Mouse (Mus musculus) heart, postnatal 4 days (tissue): Measurements from ENCODE around the gene Dusp14. TPM values are rescaled to one million over a fixed set of nuclear protein-coding genes. Genes with fewer than 3 reads are reported as not detected.

ENCODE experiments used
- DNase-seq: peaks from one replicate; pipeline ENCODE4 v3.0.0; 2021
- total RNA-seq, 2 experiments: library from RNA; stranded (reverse); gene quantifications; 2 replicates each; pipeline ENCODE4 v1.2.3; 2021

Gene Dusp14
- total RNA-seq, 2 experiments from 2014 or later: 0.29 to 1.4 TPM

DNA sequence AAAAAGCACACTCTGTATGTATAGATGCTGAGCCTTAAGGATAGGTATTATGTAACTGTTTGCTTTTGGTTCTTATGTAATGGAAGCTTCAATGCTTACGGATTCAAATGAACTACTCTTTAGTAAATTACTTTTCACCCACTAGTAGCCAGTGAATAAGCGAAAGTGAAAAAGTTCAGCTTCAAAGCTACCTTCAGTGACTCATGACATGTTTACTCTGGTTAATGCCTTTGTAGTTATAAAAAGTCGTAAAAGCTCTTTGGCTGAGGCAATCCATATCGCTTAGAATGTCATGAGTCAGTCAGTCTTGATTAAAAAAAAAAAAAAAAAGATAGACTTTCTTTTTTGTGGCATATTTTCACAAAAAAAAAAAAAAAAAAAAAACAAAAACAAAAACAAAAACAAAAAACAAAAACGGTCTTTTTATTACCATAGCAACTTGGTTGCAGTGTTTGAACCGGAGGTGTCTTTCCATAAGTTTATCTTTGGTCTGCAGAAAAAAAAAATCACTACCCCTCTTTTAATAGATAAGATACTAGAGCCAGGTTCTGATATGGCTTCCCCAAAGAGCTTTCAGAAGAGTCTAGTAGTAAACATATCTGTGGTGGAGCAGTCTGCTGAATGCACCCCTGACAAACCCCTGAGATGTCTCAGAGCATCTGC lies 52.8 kb downstream of the Dusp14 start:
- DNase-seq: no peak

DNA sequence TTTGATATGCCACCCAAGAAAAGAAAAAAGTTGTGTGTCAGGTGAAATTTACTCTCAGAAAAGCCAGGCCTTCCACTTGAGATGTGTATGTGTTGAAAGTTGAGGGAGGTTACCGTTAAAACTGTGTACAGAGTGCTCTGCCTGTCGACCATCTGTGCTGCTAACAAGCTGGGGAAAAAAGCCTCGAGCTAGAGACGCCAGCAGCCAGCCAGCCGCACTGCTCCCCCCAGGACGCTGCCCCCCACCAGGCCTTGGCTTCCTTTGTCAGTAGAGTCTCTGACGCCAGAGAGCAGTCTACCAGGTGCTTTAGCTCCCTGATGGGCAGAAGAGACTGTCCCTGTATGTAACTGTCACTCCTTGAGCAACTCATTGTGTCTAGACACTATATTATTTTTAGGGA lies 56.0 kb downstream of the Dusp14 start:
- no peak for DNase-seq

DNA sequence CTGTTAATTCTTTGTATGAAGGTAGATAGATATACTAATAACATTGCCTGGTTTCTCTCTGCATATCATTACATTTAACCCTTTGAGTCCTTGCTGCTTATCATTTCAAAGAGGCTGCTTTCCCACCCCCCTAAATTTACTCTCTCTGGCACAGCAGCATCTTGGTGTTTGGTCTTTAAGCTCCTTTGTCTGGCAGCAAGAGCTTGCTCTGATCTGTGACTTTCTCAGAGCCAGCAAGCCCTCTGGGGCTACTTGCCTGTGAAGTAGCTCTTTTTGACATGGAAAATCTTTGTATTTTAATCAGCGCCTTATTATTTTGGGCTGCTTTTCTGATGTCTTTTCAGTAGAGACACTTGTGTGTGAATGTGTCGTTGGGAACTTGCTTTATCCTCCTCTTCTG lies 57.5 kb downstream of the Dusp14 start:
- DNase-seq: no peak

DNA sequence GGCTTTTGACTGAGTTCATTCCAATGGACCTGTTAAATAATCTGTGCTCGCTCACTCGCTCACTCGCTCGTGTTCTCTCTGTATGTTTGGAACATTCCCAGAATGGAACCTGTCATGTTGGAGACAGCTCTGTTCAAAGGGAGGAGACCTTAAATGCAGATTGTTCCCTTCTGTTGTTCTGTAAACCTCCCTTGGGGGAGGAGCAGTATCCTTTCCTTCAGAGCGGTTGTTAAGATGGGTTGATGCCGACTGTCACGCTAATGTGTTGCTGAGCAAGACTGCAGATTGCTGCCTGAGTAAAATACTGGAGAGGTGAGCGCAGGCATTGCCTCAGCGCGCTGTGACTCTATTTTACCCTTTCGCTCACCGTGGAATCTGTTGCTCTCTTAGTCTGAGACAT lies 58.0 kb downstream of the Dusp14 start:
- no peak for DNase-seq

DNA sequence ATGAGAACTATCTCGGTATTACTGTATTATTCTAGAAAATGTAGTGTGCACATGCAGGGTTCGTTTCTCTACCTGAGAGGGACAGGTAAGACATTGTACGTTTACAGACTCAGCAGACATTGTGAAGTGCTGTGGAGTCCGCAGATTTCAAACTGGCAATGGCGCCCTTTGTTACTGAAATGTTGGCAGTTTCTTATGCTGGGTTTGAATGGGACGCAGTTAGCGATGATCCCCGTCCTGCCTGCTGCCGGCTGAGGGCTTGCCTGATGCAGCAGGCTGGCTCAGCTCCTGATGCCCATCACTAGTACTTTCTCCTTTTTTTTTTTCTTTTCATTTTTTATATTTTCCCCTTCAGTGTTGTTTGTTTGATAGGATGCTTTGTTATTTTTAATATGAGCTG lies 58.6 kb downstream of the Dusp14 start:
- DNase-seq: no peak

DNA sequence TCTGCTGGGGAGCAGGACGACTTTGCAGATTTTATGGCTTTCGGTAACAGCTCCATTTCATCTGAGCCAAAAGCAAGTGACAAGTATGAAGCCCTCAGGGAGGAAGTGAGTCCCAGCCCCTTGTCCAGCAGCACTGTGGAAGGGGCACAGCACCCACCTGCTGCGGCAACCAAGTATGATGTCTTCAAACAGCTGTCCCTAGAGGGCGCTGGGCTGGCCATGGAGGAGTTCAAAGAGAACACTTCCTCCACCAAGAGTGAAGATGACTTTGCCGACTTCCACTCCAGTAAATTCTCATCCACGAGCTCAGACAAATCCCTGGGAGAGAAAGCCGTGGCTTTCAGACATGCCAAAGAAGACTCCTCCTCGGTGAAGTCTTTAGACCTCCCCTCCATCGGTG lies 60.1 kb downstream of the Dusp14 start:
- no peak for DNase-seq

DNA sequence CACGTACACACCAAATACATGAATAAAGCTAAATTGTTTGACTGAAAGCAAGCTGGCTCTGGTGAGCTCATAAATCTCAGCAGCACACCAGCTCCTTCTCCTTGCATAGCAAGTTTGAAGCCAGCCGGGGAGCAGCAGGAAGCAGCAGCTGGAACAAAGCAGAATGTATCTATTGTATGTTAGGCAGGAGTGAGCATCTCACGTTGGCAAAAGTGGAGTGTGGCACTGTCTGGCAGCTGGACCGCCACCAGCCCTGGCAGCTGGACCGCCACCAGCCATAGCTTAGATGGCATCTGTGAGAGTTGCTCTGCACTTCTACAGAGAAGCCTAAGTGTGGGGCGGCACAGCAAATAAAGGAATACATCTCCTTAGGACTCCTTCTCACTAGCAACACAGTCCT lies 65.1 kb downstream of the Dusp14 start:
- no peak for DNase-seq

DNA sequence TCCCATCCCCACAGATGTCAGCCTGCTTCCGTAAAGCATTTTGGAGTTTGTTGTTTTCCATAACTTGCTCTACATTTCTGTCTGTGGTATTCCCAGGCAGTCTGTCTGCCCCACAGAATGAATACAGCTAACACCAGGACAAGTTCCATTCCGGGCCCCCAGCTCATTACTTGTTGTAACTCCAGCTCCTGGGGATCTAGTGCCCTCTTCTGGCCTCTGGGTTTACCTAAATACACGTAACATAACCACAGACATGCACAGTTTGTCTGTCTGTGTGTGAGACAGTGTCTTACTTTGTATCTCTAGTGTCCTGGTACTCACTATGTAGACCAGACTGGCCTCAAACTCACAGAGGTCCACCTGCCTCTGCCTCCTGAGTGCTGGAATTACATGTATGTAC lies 67.8 kb downstream of the Dusp14 start:
- no peak for DNase-seq

DNA sequence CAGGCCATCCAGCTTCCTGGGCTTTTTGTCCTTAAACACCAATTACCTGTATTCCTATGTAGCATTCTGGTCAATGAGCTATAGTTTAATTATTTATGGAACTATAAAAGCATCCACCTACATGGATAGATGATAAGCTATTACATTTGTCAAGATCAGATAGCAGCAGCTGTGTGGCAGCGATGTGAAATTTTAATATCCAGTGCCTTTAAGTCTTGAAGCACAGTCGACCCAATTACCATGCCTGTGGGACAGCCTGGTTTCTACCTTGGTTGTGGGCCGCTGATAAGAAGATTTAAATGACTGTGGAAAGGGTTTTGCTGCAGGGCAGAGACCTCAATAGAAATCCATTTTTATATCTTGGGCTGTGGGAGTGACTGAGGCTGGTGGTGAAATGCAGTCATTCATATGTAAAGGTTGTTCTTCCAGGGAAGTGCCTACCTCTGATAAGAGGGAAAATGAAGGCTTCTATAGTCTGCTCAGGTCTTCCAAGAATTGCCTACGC lies 69.6 kb downstream of the Dusp14 start:
- no peak for DNase-seq

DNA sequence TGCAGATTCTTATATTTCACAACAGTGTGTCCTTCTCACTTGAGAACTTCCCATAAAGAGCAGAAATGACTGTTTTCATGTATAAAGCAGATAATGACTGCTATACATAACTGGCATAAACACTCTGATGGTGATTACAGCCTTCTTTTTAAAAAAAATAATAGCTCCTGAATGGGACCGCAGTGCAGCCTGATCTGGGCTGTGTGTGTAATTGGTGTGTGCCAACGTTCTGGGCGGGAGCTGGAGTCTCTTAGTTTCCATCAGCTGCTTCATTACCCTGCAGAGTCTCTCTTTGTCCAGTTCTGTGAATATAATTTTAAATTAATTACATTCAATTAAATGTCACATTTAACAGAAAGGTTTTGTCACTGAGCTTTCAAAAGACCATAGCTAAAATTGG lies 70.1 kb downstream of the Dusp14 start:
- DNase-seq: no peak

Other genes with a start within 250 kb of the Dusp14 start
- gene Hnf1b, start 219.2 kb downstream of the Dusp14 start, total RNA-seq: not detected
- 10 to 100 TPM; 13.4 to 14.0 TPM for gene Ddx52, start 127.2 kb downstream of the Dusp14 start, total RNA-seq
- gene Synrg, start 104.8 kb downstream of the Dusp14 start, total RNA-seq: 10 to 100 TPM; 21.5 to 22.3 TPM
- 10 to 100 TPM; 11.8 to 12.0 TPM for gene Tada2a, start 60.3 kb upstream of the Dusp14 start, total RNA-seq
- gene Acaca, start 60.4 kb upstream of the Dusp14 start, total RNA-seq: 10 to 100 TPM; 25.0 to 28.4 TPM
- not detected for gene Gm11437, start 98.2 kb upstream of the Dusp14 start, total RNA-seq